Mouse (Mus musculus): ENCODE data around the gene Pan3. TPM values are rescaled to one million over a fixed set of nuclear protein-coding genes. Genes with fewer than 3 reads are reported as not detected.

Gene Pan3
- total and polyA plus RNA-seq, 2 experiments from 2014 or later = 28.0 to 63.9 TPM

DNA sequence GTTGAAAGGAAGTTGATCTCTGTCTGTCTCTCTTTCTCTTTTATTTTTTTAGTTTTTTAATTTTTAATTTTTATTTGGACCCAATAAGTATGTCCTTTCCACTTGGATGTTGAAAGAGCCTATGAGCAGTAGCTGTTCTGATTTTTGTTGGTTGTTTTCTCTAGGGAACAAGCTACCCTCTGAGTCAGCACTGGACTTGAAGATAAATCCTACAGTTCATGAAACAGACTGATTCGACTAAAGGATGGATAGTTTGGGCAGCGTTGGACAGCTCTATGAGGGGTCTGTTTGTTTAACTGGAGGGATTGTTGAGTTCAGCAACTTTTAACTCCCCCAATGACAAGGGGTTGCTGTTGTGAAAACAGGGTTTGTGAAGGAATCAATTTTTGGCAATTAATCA is 73.0 kb downstream of the Pan3 start:
- Histone ChIP-seq H3K9ac (replicated peaks; ENCODE audit: low read depth, low read length) (no peak overlapping the region), H3K4me1 (ENCODE audit: control insufficient read depth, insufficient read depth) (peaks cover 3% of the 10 kb centered on the region; the same call in 1 of the 2 replicates), H3K4me2 (ENCODE audit: low read depth, low read length) (no peak overlapping the region), H3K27ac (ENCODE audit: low read depth) (no peak overlapping the region), H3K27me3 (ENCODE audit: control insufficient read depth, insufficient read depth, low read length) (no peaks in the 10 kb centered on the region), H3K4me3 (ENCODE audit: low read depth, low read length) (no peak overlapping the region), H3K9me3 (replicated peaks; ENCODE audit: control insufficient read depth, low read length) (no peaks in the 10 kb centered on the region), H3K36me3 (replicated peaks; ENCODE audit: control insufficient read depth, insufficient read depth, low read length) (0 out of 2 replicates have a peak, but pooled peaks cover 6% of the 10 kb centered on the region)
- TF ChIP-seq EP300 (IDR thresholded peaks at IDR 0.05; ENCODE audit: low read depth) = no peak
- TF ChIP-seq CTCF (IDR thresholded peaks at IDR 0.05; ENCODE audit: low read depth) = no peak
- ATAC-seq (ENCODE audit: insufficient read depth, low read depth) (no peak), DNase-seq (ENCODE audit: low spot score) (no peak)
- 63% methylated on average over 2 of the region's 2 CpGs for WGBS

DNA sequence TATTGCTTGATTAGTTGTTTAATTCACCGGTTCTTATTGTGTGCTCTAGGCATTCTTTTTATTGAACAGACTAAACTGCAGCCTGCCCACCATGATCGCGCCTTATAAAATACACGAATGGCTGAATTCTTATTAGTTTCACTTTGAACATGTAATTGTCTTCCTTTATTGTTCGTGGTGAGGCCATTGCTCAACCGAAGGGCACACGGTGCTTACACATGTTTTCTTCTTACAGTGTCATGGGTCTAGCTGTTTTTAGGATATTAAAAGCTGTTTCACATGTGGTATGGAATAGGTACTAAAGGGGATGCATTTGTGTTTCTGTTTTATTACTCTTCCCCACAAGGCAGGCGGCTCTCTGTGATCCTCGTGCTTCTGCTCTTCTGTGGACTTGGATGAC is 81.4 kb downstream of the Pan3 start:
- ATAC-seq (ENCODE audit: insufficient read depth, low read depth) (no peak), DNase-seq (ENCODE audit: low spot score) (no peak)
- TF ChIP-seq CTCF (IDR thresholded peaks at IDR 0.05; ENCODE audit: low read depth) (no peak), EP300 (IDR thresholded peaks at IDR 0.05; ENCODE audit: low read depth) (no peak)
- Histone ChIP-seq H3K27me3 (ENCODE audit: control insufficient read depth, insufficient read depth, low read length) (no peaks in the 10 kb centered on the region), H3K4me3 (ENCODE audit: low read depth, low read length) (no peak overlapping the region), H3K9me3 (replicated peaks; ENCODE audit: control insufficient read depth, low read length) (no peaks in the 10 kb centered on the region), H3K4me2 (ENCODE audit: low read depth, low read length) (no peak overlapping the region), H3K27ac (ENCODE audit: low read depth) (no peak overlapping the region), H3K9ac (replicated peaks; ENCODE audit: low read depth, low read length) (no peak overlapping the region), H3K4me1 (ENCODE audit: control insufficient read depth, insufficient read depth) (peaks cover 7% of the 10 kb centered on the region; the same call in 1 of the 2 replicates), H3K36me3 (replicated peaks; ENCODE audit: control insufficient read depth, insufficient read depth, low read length) (no peaks in the 10 kb centered on the region)
- 90% methylated on average over 9 of the region's 9 CpGs for WGBS

DNA sequence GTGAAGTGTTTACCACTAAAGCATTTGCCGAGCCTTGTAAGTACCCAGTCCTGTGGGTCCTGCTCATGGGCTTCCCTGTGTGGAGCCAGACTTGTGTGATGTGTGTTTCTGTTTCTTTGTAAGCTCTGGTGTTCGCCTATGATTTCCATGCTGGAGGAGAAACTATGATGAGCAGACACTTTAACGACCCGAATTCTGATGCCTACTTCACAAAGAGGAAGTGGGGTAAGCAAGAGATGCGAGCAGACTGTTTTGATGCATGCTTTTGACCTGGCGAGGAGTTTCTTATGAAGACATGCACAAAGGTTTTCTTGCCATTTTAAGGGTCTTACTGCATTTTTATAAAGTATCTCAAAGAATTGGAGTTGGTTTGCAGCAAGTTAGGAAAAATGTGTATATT is 97.0 kb downstream of the Pan3 start:
- ATAC-seq (ENCODE audit: insufficient read depth, low read depth) (no peak), DNase-seq (ENCODE audit: low spot score) (no peak)
- Histone ChIP-seq H3K4me1 (ENCODE audit: control insufficient read depth, insufficient read depth) (no peaks in the 10 kb centered on the region), H3K27ac (ENCODE audit: low read depth) (no peak overlapping the region), H3K36me3 (replicated peaks; ENCODE audit: control insufficient read depth, insufficient read depth, low read length) (peaks cover 58% of the 10 kb centered on the region), H3K27me3 (ENCODE audit: control insufficient read depth, insufficient read depth, low read length) (no peaks in the 10 kb centered on the region), H3K9me3 (replicated peaks; ENCODE audit: control insufficient read depth, low read length) (no peaks in the 10 kb centered on the region), H3K4me2 (ENCODE audit: low read depth, low read length) (no peak overlapping the region), H3K9ac (replicated peaks; ENCODE audit: low read depth, low read length) (no peak overlapping the region), H3K4me3 (ENCODE audit: low read depth, low read length) (no peak overlapping the region)
- WGBS = 82% methylated on average over 6 of the region's 6 CpGs
- TF ChIP-seq EP300 (IDR thresholded peaks at IDR 0.05; ENCODE audit: low read depth) (no peak), CTCF (IDR thresholded peaks at IDR 0.05; ENCODE audit: low read depth) (no peak)

DNA sequence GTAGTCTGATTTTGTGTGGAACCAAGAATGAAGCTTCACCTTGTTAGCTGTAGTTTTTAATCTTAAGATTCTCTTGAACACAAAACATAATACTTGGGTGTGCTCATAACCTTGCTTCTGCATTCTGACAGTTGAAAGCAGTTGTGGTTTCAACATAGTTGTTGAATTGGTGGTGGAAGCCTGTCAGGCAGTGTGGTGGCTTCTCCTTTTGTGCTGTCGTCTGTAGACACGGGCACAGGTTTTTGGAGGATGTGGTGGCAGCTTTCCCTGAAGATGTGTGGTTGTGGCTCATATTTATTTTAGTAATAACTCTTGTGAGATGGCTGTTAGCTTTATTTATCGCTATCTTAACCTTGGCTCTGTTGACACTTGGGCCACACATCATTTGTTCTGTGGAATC is 97.8 kb downstream of the Pan3 start:
- Histone ChIP-seq H3K36me3 (replicated peaks; ENCODE audit: control insufficient read depth, insufficient read depth, low read length) (peaks cover 50% of the 10 kb centered on the region), H3K27me3 (ENCODE audit: control insufficient read depth, insufficient read depth, low read length) (no peaks in the 10 kb centered on the region), H3K9ac (replicated peaks; ENCODE audit: low read depth, low read length) (no peak overlapping the region), H3K4me1 (ENCODE audit: control insufficient read depth, insufficient read depth) (no peaks in the 10 kb centered on the region), H3K4me3 (ENCODE audit: low read depth, low read length) (no peak overlapping the region), H3K27ac (ENCODE audit: low read depth) (peak overlapping the region; percentile 31; the same call in 1 of the 2 replicates), H3K4me2 (ENCODE audit: low read depth, low read length) (no peak overlapping the region), H3K9me3 (replicated peaks; ENCODE audit: control insufficient read depth, low read length) (no peaks in the 10 kb centered on the region)
- ATAC-seq (ENCODE audit: insufficient read depth, low read depth) = no peak
- WGBS = 63% methylated on average over 3 of the region's 3 CpGs
- TF ChIP-seq CTCF (IDR thresholded peaks at IDR 0.05; ENCODE audit: low read depth) = no peak
- TF ChIP-seq EP300 (IDR thresholded peaks at IDR 0.05; ENCODE audit: low read depth) = no peak
- no peak for DNase-seq (ENCODE audit: low spot score)

DNA sequence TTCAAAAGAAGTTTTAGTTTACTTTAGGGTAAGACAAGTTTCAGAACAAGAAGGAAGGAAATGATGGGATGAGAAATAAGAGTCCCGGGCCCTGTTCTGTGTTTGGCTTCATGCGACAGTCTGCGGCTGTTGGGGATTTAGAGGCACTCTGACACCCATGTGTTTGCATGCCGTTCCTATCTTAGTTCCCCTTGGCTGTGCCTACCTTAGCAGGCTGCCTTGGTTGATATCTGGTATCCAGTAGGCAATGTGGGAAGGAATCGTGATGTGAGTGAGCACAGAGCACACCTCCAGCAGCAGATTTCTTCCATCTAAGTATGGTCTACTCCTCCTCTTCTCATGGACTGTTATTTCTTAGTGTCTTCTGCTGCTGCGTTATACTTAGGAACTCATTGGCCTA is 102.1 kb downstream of the Pan3 start:
- Histone ChIP-seq H3K36me3 (replicated peaks; ENCODE audit: control insufficient read depth, insufficient read depth, low read length) (peaks cover 44% of the 10 kb centered on the region), H3K9me3 (replicated peaks; ENCODE audit: control insufficient read depth, low read length) (no peaks in the 10 kb centered on the region), H3K4me1 (ENCODE audit: control insufficient read depth, insufficient read depth) (no peaks in the 10 kb centered on the region), H3K9ac (replicated peaks; ENCODE audit: low read depth, low read length) (no peak overlapping the region), H3K4me2 (ENCODE audit: low read depth, low read length) (no peak overlapping the region), H3K4me3 (ENCODE audit: low read depth, low read length) (no peak overlapping the region), H3K27ac (ENCODE audit: low read depth) (no peak overlapping the region), H3K27me3 (ENCODE audit: control insufficient read depth, insufficient read depth, low read length) (no peaks in the 10 kb centered on the region)
- WGBS = 72% methylated on average over 6 of the region's 6 CpGs
- ATAC-seq (ENCODE audit: insufficient read depth, low read depth) (no peak), DNase-seq (ENCODE audit: low spot score) (no peak)
- no peak for TF ChIP-seq CTCF (IDR thresholded peaks at IDR 0.05; ENCODE audit: low read depth)
- no peak for TF ChIP-seq EP300 (IDR thresholded peaks at IDR 0.05; ENCODE audit: low read depth)

DNA sequence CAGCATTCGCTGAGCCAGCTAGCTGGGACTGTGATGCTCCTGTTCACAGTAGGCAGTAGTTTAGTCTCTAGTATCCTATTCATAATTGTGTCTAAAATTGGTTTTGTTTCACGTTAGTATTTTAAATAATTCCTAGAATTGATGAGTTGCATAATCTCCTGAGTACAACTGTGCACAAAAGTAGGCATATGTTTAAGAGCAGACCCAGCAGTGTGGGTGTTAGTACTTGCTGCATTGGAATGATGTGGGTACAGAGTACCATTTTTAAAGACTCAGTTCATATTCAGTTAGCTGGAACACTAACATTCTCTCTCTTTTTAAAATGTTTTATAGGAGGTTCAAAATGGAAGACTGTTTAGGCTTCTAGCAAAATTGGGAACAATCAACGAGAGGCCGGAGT is 109.4 kb downstream of the Pan3 start:
- Histone ChIP-seq H3K27me3 (ENCODE audit: control insufficient read depth, insufficient read depth, low read length) (no peaks in the 10 kb centered on the region), H3K27ac (ENCODE audit: low read depth) (no peak overlapping the region), H3K4me2 (ENCODE audit: low read depth, low read length) (no peak overlapping the region), H3K9me3 (replicated peaks; ENCODE audit: control insufficient read depth, low read length) (no peaks in the 10 kb centered on the region), H3K36me3 (replicated peaks; ENCODE audit: control insufficient read depth, insufficient read depth, low read length) (peaks cover 74% of the 10 kb centered on the region), H3K9ac (replicated peaks; ENCODE audit: low read depth, low read length) (no peak overlapping the region), H3K4me1 (ENCODE audit: control insufficient read depth, insufficient read depth) (no peaks in the 10 kb centered on the region), H3K4me3 (ENCODE audit: low read depth, low read length) (no peak overlapping the region)
- WGBS = 98% methylated on average over 4 of the region's 4 CpGs
- DNase-seq (ENCODE audit: low spot score) = no peak
- ATAC-seq (ENCODE audit: insufficient read depth, low read depth) = no peak
- TF ChIP-seq CTCF (IDR thresholded peaks at IDR 0.05; ENCODE audit: low read depth) (no peak), EP300 (IDR thresholded peaks at IDR 0.05; ENCODE audit: low read depth) (no peak)

All from heart, postnatal 0 days (tissue).